In the genomic region with DNA sequence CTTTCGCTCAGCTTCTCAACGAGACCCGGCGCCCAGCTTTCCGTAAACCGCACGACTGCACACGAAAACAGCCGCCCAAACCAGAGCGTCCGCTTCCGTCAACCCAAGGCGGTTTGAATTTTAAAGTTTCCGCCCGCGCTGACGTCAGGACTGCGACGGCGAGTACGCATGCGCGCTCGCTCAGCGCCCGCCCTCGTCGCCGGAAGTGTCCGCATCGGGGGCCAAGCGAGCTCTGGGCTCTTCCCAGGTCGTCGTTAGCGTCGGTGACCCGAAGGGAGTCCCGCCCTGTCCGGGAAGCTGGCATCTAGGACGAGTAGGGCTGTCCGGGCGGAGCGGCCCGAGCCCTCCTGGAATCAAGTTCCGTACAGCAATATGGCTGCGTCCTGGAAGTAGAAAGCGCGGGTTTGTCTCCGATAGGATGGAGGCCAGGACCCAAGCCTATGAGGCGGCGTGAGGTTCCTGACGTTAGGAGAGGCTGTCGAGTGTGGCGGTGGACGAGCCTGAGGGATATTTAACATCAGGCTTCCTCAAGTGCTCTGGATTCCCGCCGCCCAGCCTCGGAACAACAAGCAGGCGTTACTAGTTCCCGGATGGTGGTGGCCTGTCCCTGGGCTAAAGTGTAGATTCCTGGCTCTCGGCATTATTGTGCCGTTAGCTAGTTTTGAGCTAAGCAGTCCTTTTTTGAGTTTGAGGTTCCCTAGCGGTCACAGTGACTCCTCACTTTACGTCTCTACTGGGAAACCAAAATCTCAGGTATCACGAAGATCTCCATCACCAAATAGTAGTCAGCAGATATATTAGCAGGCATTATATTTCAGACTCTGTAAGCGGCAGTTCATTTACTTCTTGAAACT, we compare ENCODE assay signal across 8 mouse cellular contexts. TPM values are rescaled to one million over a fixed set of nuclear protein-coding genes. Genes with fewer than 3 reads are reported as not detected.
A peak's percentile ranks its signal among the peaks of the same experiment; 100 is the strongest.
DNase-seq lines count a peak whose midpoint lies in the region; ATAC-seq and TF ChIP-seq lines count a peak whose summit lies in the region.

A gene (minus strand): TSS at position 147 of the 854 bp plus-strand sequence.

- no peaks in the 10 kb centered on the region for H3K9me3 ChIP-seq in erythroblast, embryonic 14.5 days (ENCODE audit: control insufficient read depth, low read length)
- no peaks in the 10 kb centered on the region for H3K9me3 ChIP-seq in heart, embryonic 11.5 days (replicated peaks; ENCODE audit: control insufficient read depth, low read length)
- no peaks in the 10 kb centered on the region for H3K9me3 ChIP-seq in kidney, embryonic 16.5 days (ENCODE audit: low read length)

- peaks cover 20% of the 10 kb centered on the region for H3K79me2 ChIP-seq in C2C12 (ENCODE audit: control insufficient read depth, insufficient read depth)
- H3K79me2 ChIP-seq in liver, adult 2 months (ENCODE audit: control insufficient read depth, insufficient read depth, low read length): no peaks in the 10 kb centered on the region
- H3K79me2 ChIP-seq in myocyte (ENCODE audit: control insufficient read depth, insufficient read depth): peaks cover 24% of the 10 kb centered on the region

- peak within 1 kb of the TSS; percentile 73 for H3K9ac ChIP-seq in heart, embryonic 11.5 days (ENCODE audit: low read depth, low read length)
- H3K9ac ChIP-seq in kidney, embryonic 16.5 days (replicated peaks; ENCODE audit: low read length): peak within 1 kb of the TSS; percentile 84
- peak within 1 kb of the TSS; percentile 79 for H3K9ac ChIP-seq in liver, adult 2 months (ENCODE audit: low read depth, low read length)

- no peaks in the 10 kb centered on the region for H3K27me3 ChIP-seq in C2C12 (ENCODE audit: control insufficient read depth, insufficient read depth, insufficient read length)
- no peaks in the 10 kb centered on the region for H3K27me3 ChIP-seq in erythroblast, embryonic 14.5 days (ENCODE audit: control insufficient read depth)
- no peaks in the 10 kb centered on the region for H3K27me3 ChIP-seq in heart, embryonic 11.5 days (ENCODE audit: control insufficient read depth, insufficient read depth, low read length)
- no peaks in the 10 kb centered on the region for H3K27me3 ChIP-seq in kidney, embryonic 16.5 days (ENCODE audit: insufficient read depth, low read length)
- H3K27me3 ChIP-seq in liver, adult 2 months (ENCODE audit: control insufficient read depth, insufficient read depth, low read length): no peaks in the 10 kb centered on the region
- no peaks in the 10 kb centered on the region for H3K27me3 ChIP-seq in myocyte (ENCODE audit: control insufficient read depth, insufficient read depth, insufficient read length)
- H3K27me3 ChIP-seq in splenic B cell, adult 2 months (ENCODE audit: control insufficient read depth, insufficient read depth, low read length, poor library complexity, severe bottlenecking): no peaks in the 10 kb centered on the region

- ATAC-seq in heart, embryonic 11.5 days (replicated peaks; ENCODE audit: insufficient number of reproducible peaks, low FRiP score, low TSS enrichment): peak; percentile 95
- ATAC-seq in kidney, embryonic 16.5 days (ENCODE audit: low FRiP score, low TSS enrichment): peak; percentile 99

- peak; percentile 98 for DNase-seq in brain, embryonic 14.5 days (ENCODE audit: low read depth)
- peak; percentile 89 for DNase-seq in liver, adult 2 months (ENCODE audit: extremely low read depth, low read depth, low spot score)
- DNase-seq in splenic B cell, adult 2 months (ENCODE audit: low read depth, low spot score): peak; percentile 94

- H3K4me2 ChIP-seq in heart, embryonic 11.5 days: peak within 1 kb of the TSS; percentile 78
- H3K4me2 ChIP-seq in kidney, embryonic 16.5 days (replicated peaks; ENCODE audit: low read depth, low read length): peak within 1 kb of the TSS; percentile 57
- H3K4me2 ChIP-seq in myocyte (ENCODE audit: low read depth): peak within 1 kb of the TSS; percentile 97

- WGBS in heart, embryonic 11.5 days (ENCODE audit: insufficient replicate concordance): under 1% methylated on average over 66 of the region's 66 CpGs
- WGBS in kidney, embryonic 16.5 days: under 1% methylated on average over 66 of the region's 66 CpGs
- WGBS in liver, adult 2 months: under 1% methylated on average over 66 of the region's 66 CpGs

- H3K27ac ChIP-seq in heart, embryonic 11.5 days (ENCODE audit: low read depth, low read length): peak within 1 kb of the TSS; percentile 97
- peak within 1 kb of the TSS; percentile 98 for H3K27ac ChIP-seq in kidney, embryonic 16.5 days (ENCODE audit: low read length)
- H3K27ac ChIP-seq in liver, adult 2 months (replicated peaks; ENCODE audit: insufficient read depth, low read depth, low read length): peak within 1 kb of the TSS; percentile 83

- no peak for TF ChIP-seq POLR2A in brain, embryonic 14.5 days (IDR thresholded peaks at IDR 0.05; ENCODE audit: borderline replicate concordance, extremely low read depth, insufficient read depth, insufficient read length, poor library complexity, severe bottlenecking)
- TF ChIP-seq POLR2A in liver, adult 2 months (IDR thresholded peaks at IDR 0.05; ENCODE audit: extremely low read depth, insufficient read depth, low read length): no peak
- peak; percentile 51 for TF ChIP-seq POLR2A in myocyte (IDR thresholded peaks at IDR 0.05; ENCODE audit: insufficient read length, low read depth)

- H3ac ChIP-seq in C2C12 (ENCODE audit: control insufficient read depth, insufficient read length, low read depth): peak within 1 kb of the TSS; percentile 62
- peak within 1 kb of the TSS; percentile 50 for H3ac ChIP-seq in myocyte (ENCODE audit: control insufficient read depth, insufficient read length)

- TF ChIP-seq CTCF in C2C12 (IDR thresholded peaks at IDR 0.05; ENCODE audit: control insufficient read depth, insufficient read depth, insufficient read length): no peak
- TF ChIP-seq CTCF in brain, embryonic 14.5 days (IDR thresholded peaks at IDR 0.05; ENCODE audit: borderline replicate concordance, extremely low read depth, insufficient read depth, insufficient read length): peak; percentile 24; the same call in 1 of the 2 replicates
- no peak for TF ChIP-seq CTCF in liver, adult 2 months (IDR thresholded peaks at IDR 0.05; ENCODE audit: low read depth, low read length)

- H3K79me3 ChIP-seq in C2C12 (ENCODE audit: low read depth): peaks cover 4% of the 10 kb centered on the region

- peaks cover 27% of the 10 kb centered on the region for H3K4me1 ChIP-seq in erythroblast, embryonic 14.5 days (ENCODE audit: control insufficient read depth)
- H3K4me1 ChIP-seq in heart, embryonic 11.5 days (ENCODE audit: control insufficient read depth, insufficient read depth, low read length): peaks cover 6% of the 10 kb centered on the region; the same call in 1 of the 2 replicates
- peaks cover 10% of the 10 kb centered on the region; the same call in 1 of the 2 replicates for H3K4me1 ChIP-seq in kidney, embryonic 16.5 days (ENCODE audit: insufficient read depth, low read length)
- peaks cover 6% of the 10 kb centered on the region; the same call in 1 of the 2 replicates for H3K4me1 ChIP-seq in liver, adult 2 months (ENCODE audit: control insufficient read depth, insufficient read depth, low read length)

- H3K4me3 ChIP-seq in C2C12 (ENCODE audit: insufficient read depth, poor library complexity, severe bottlenecking) (peak within 1 kb of the TSS; percentile 79), myocyte (peak within 1 kb of the TSS; percentile 51)
- H3K4me3 ChIP-seq in erythroblast, embryonic 14.5 days (replicated peaks): peak within 1 kb of the TSS; percentile 70
- H3K4me3 ChIP-seq in heart, embryonic 11.5 days (ENCODE audit: low read depth, low read length): peak within 1 kb of the TSS; percentile 78
- peak within 1 kb of the TSS; percentile 79 for H3K4me3 ChIP-seq in kidney, embryonic 16.5 days (ENCODE audit: low read length)
- H3K4me3 ChIP-seq in liver, adult 2 months (ENCODE audit: insufficient read depth, low read depth, low read length): peak within 1 kb of the TSS; percentile 68

- peaks cover 24% of the 10 kb centered on the region for H3K36me3 ChIP-seq in C2C12 (ENCODE audit: control insufficient read depth, insufficient read depth)
- peaks cover 36% of the 10 kb centered on the region for H3K36me3 ChIP-seq in erythroblast, embryonic 14.5 days (ENCODE audit: control insufficient read depth)
- no peaks in the 10 kb centered on the region for H3K36me3 ChIP-seq in heart, embryonic 11.5 days (ENCODE audit: control insufficient read depth, insufficient read depth, low read length)
- H3K36me3 ChIP-seq in kidney, embryonic 16.5 days (ENCODE audit: insufficient read depth, low read length): peaks cover 6% of the 10 kb centered on the region; the same call in 1 of the 2 replicates
- H3K36me3 ChIP-seq in liver, adult 2 months (ENCODE audit: control insufficient read depth, insufficient read depth, low read length): no peaks in the 10 kb centered on the region
- H3K36me3 ChIP-seq in myocyte (ENCODE audit: control insufficient read depth, insufficient read depth): peaks cover 3% of the 10 kb centered on the region
- 0 out of 2 replicates have a peak, but pooled peaks cover 2% of the 10 kb centered on the region for H3K36me3 ChIP-seq in splenic B cell, adult 2 months (ENCODE audit: control insufficient read depth, insufficient read depth, low read length, poor library complexity, severe bottlenecking)

TF ChIP-seq in C2C12, 6 proteins besides CTCF, POLR2A, EP300 and RAD21:
- peak; percentile 21 for TF ChIP-seq MAX (IDR thresholded peaks at IDR 0.05)
- no peak for TF ChIP-seq MYOD1 (IDR thresholded peaks at IDR 0.05; ENCODE audit: control insufficient read depth, insufficient read length, low read depth)
- no peak for TF ChIP-seq MYOG (IDR thresholded peaks at IDR 0.05; ENCODE audit: control insufficient read depth, extremely low read depth, insufficient read length)

TF ChIP-seq in myocyte, 11 proteins besides CTCF, POLR2A, EP300 and RAD21 (continues in another document):
- TF ChIP-seq USF1 (IDR thresholded peaks at IDR 0.05; ENCODE audit: low read depth): no peak
- TF ChIP-seq MYOG (IDR thresholded peaks at IDR 0.05; ENCODE audit: control insufficient read depth in 1 of 3, insufficient read depth in 1 of 3, insufficient read length in 2 of 3, low read depth in 2 of 3): no peak
- no peak for TF ChIP-seq REST (IDR thresholded peaks at IDR 0.05; ENCODE audit: insufficient read depth, insufficient read length)
- no peak for TF ChIP-seq CEBPB (IDR thresholded peaks at IDR 0.05; ENCODE audit: insufficient read depth, poor library complexity, severe bottlenecking)
- no peak for TF ChIP-seq TCF3 (IDR thresholded peaks at IDR 0.05; ENCODE audit: insufficient read length, low read depth)
- TF ChIP-seq E2F4 (IDR thresholded peaks at IDR 0.05; ENCODE audit: insufficient read depth): peak; percentile 99
- TF ChIP-seq TCF12 (IDR thresholded peaks at IDR 0.05; ENCODE audit: insufficient read depth, poor library complexity, severe bottlenecking): no peak

RNA-seq across cellular contexts. Expression of the gene that starts here (rescaled TPM):
- polyA plus RNA-seq in C2C12 (2012; fragmentation: generic; extraction: Trizol) (15.7 TPM), myocyte (2012; fragmentation: generic; extraction: Trizol) (8.9 TPM)
- 5.6 and 6.8 TPM in 2 replicates for polyA plus RNA-seq in brain, embryonic 14.5 days (2012; rRNA removed)
- polyA plus RNA-seq in erythroblast, embryonic 14.5 days (2012): 1.2 and 2.4 TPM in 2 replicates
- 41.2 and 42.8 TPM in 2 replicates for polyA plus RNA-seq in heart, embryonic 11.5 days (2014; fragmentation: Nextera tagmentation; extraction: Ambion mirVana)
- polyA plus RNA-seq in kidney, embryonic 16.5 days (2015; fragmentation: Nextera tagmentation; extraction: Ambion mirVana): 50.7 and 51.2 TPM in 2 replicates
- total RNA-seq in liver, adult 2 months (2014; rRNA removed): 0.34 and 0.46 TPM in 2 replicates
- not detected in 2 replicates for polyA plus RNA-seq in liver, adult 2 months (2012; rRNA removed)

Comparison
In these comparisons a context has a peak if more than half of its experiments do, and no peak if none do; other contexts are left out.
1. Peak in every context shown above with its lines: DNase-seq, ATAC-seq, H3K4me3 ChIP-seq and H3K27ac ChIP-seq.
2. Peak in DNase-seq, H3K4me3 ChIP-seq, H3K27ac ChIP-seq and H3K9ac ChIP-seq in liver, adult 2 months; RNA of the gene not detected or under 1 TPM.